Mouse (Mus musculus) cerebellum, postnatal 10 days (tissue): Measurements from ENCODE around the gene Cxcl15.
"Not testable (repeated sequence)": the region's sequence is repeated elsewhere in the genome, so short reads cannot be mapped to it uniquely, and the experiment has no call there.

Experiments used
- DNase-seq, 2 experiments: peaks; one replicate each; pipeline ENCODE4 v3.0.0; 2021; ENCODE audit warnings: mixed read lengths in 2 of 2

Cxcl15 gene

DNA sequence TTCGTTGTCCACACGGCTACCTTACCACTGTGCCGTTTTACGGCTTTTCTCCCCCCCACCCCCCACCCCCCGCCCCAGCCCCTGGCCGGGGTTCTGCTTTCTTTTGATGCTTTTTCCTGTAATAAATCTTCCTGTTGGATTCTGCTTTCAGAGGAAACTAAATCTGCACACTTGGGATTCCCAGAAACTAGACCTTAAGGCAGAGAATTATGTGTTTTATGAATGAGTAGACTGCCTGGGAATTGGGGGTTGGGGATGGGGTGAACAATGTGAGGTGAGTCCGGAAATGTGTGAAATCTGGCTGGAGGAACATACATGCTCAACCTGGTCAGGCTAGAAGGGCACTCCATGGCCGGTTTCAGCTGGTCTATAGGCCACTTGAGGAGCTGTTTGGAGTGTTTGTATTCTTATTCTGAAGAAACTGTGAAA lies 4.2 kb upstream of the Cxcl15 start:
- no peak for DNase-seq

DNA sequence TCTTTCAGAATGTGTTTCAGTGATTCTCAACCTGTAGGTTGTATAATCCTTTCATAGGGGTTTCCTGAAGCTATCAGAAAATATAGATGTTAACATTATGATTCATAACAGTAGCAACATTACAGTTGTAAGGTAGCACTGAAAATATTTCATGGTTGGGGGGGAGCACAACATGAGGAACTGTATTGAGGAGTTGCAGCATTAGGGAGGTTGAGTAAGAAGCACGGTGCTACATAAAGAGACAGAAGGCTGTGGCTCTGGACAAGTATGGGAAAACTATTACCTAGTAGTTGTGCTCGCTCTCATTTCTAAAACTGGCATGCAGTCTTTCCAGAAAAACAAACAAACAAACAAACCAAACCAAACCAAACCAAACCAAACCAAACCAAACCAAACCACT lies 1.1 kb downstream of the Cxcl15 start:
- not testable (repeated sequence) for DNase-seq

DNA sequence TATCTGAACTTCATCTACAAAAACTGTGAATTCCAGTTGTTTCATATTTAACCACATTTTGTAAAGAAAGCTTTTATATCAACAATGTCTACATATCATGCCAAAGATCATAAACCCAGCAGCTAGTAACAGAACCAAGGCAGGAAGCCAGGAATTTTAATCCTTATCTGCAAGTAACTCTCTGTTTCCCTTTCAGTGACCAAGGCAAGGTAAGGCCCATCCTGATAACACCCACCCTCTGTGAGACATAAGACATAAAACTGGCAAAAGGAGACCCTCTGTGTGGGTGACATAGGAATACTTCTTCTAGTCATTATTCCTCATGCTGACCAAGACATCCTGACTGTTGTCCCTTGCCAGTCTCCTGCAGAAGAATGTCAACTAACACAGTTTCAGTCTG lies 10.2 kb downstream of the Cxcl15 start:
- DNase-seq: no peak

GRCm38 (mm10) chr5:90806050-90806449 lies 11.7 kb downstream of the Cxcl15 start:
- no peak for DNase-seq

GRCm38 (mm10) chr5:90807176-90807950 lies 13.0 kb downstream of the Cxcl15 start:
- no peak for DNase-seq

GRCm38 (mm10) chr5:90819756-90820155 lies 25.4 kb downstream of the Cxcl15 start:
- no peak for DNase-seq

DNA sequence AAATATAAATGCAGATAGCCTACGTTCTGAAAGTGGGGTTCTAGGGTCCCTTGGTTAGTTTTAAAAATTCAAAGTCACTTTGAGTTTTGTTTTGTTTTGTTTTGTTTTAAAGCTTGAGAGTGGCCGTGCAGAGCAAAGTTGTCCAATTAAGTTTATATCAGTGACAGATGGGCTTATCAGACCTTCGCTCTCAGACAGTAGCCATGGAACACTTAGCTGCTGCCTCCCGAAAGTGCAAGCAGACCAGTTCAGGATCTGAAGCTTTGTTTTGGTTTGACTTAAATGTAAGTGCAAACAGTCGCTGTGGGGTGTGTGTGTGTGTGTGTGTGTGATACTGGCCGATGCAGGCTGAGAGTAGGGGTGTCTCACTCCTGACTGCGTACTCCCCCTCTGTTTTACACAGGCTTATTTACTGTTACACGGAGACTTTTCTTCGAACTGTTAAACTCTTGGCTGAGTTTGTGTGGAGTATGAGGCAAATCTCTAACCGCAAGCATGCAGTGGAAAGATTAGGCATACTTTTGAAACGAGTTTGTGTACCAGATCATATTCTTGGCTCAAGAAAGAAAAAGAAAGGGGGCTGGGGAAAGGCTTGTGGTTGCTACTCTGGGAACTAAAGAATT lies 37.9 kb downstream of the Cxcl15 start:
- no peak for DNase-seq

DNA sequence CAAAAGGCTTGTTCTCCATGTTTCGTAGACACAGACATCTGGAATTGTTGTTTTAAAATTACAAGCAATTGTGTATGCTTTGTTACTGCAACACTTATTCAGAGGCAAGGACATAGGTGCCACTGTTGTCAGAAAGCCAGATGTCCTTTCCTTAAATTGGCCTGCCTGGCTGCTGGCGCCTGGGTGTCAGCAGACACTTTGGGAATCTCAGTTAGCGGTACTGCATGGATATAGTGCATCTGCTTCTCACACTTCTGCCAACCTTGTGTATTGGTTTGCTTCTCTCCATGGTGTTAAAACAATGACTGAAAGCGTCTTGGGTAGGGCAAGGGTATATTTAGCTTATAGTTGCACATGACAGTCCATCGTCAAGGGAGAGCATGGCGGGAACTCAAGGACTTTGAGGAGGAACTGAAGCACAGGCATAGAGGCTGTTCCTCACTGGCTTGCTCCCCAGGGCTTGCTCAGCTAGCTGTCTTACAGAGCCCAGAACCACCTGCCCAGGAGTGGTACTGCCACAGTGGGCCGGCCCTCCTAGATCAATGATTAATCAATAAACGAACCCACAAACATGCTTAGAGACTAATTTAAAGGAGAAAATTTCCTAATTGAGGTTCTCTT lies 38.5 kb downstream of the Cxcl15 start:
- DNase-seq: no peak

DNA sequence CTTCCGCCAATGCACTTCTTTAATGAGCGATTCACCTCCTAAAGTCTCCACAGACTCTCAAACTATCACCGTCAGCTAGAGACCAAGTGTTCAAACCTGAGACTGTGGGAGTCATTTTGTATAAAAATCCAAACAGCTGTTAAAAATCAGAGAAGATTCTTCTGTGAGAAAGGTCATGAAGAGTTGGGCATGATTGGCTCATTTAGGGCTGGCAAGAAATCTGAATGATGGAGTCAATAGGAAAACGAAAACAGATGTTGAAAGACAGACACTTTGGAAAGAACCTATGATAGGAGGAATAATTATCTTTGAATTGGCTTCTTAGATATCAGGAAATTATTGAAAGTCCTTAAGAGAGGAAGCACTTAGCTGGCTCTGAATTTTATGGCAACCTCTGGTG lies 40.1 kb downstream of the Cxcl15 start:
- no peak for DNase-seq

DNA sequence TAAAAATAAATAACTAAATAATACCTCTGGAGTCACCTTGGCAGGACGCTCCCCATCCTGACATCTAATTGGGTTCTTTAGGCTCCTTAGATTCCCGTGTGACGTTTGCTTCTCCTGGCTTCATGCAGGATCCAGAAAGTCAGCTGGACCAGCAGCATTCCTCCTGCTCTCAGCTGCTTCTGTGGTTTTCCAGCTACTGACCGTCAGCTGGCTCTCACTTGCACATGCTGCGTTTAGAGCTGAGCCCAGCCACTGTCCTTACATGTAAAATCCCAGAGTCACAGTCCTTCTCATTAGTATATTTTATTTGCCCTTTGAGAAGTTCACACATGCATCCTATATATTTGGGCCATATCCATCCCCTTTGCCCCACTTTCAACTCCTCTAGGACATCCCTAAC lies 44.2 kb downstream of the Cxcl15 start:
- peak; percentile 42 to 67 for DNase-seq

- no peak for DNase-seq
Measured at GRCm38 (mm10) chr5:90840902-90841869, 46.9 kb downstream of the Cxcl15 start.

DNA sequence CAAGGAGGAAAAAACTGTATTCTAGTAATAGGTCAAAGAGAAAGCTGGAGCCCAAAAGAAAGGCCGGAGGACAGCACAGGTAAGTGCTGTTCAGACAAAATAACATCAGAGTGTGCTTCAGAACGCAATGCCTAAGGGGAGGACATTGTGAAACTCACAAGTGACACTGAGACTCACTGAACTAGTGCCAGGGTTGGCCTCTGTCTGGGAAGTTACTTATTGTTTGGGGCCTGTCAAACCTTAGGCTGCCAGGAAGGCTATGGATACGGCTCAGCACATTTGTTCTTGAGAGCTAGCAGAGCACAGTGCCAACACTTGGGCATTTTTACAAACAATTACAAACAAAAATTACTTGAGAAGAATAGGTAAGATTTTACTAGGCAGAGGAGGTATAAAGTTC lies 49.6 kb downstream of the Cxcl15 start:
- DNase-seq: no peak

DNA sequence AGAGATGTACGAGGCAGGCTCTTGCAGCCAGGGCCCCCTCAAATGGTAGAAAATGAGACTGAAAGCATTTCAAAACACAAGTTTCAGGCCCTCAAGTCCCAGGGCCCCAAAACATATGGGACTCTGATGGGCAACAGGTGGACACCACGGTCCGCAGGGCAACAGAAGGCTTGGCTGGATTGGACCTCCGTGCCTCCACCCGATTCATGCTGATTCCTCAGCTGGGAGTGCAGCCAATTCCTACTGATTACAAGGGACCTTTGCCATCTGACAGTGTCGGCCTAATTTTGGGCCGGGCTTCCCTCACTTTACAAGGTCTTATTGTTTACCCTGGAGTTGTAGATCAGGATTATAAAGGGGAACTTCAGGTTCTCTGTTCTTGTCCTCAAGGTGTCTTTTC lies 55.8 kb downstream of the Cxcl15 start:
- DNase-seq: peak; percentile 70 to 77

DNA sequence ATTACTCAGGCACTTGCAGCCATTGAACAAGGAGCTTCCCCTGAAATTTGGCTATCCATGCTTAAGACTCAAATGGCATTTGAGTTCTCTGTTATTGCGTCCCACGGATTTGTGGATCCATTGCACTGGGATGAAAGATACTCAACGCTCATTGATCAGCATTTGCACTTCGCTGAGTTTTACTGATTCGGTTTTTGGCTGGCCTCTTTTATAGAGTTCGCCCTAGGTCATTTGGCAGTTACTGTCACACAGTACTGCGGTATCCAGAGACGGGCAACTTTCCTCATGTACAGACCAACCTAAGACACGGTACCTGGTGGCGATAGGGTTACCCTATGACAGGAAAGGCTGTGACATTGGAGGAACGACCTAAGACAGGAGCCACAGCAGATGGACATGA lies 57.1 kb downstream of the Cxcl15 start:
- not testable (repeated sequence) for DNase-seq
